Mouse (Mus musculus) small intestine, adult 2 months (tissue): Measurements from ENCODE around the gene Rasa3.

ENCODE experiments used
- CTCF ChIP-seq: fragments of 200-500 bp; IDR thresholded peaks from 2 replicates; pipeline ENCODE4 v1.5.1; 2012; ENCODE audit warnings: low read depth, mild to moderate bottlenecking, control low read depth, inconsistent platforms, low read length, moderate library complexity, mixed read lengths; ENCODE audit not compliant: insufficient replicate concordance, insufficient read length; ENCODE audit errors: extremely low read depth
- POLR2A ChIP-seq: fragments of 200-500 bp; IDR thresholded peaks from 2 replicates; pipeline ENCODE4 v1.6.1; 2012; ENCODE audit warnings: low read depth, mild to moderate bottlenecking, control low read depth, inconsistent platforms, low read length, moderate library complexity

DNA sequence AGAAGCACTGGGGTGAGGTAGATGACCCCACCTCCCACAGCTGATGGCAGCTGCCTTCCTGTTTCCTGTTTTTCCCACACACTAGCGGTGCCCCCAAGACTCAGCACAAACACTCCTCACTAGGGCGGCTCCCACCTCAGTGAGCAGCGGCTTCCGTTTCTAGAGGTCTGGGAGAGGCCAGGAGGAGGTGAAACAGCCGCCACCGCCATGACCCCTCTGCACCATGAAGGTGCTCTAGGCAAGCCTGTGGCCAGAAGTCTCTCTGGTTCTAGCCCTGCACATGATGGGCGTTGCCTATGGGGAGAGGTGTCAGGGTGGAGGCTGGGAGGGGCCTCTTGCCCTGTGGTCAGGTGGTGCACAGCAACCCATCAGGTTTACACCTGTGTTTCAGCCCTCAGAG lies 77.2 kb downstream of the Rasa3 start:
- TF ChIP-seq CTCF: no peak
- no peak for TF ChIP-seq POLR2A
